Comparison of ENCODE assay signal across 20 mouse cellular contexts in the genomic region with DNA sequence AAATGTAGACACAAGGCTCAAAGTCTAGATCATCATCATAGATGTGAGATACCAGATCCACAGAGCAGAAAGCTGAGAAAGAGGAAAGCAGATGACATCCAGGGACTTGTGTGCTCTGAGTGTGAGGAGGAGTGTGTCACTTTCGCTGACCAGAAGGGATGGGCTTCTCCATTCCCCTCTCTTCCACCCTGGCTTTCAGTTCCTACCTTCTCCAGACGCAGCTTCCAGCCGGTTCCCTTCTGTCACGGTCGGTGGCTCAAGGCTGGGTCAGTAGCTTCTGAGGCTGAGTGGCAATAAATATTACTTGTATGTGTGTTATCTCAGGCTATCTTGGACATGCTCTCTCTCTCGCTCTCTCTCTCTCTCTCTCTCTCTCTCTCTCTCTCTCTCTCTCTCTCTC.
DNase-seq lines count a peak whose midpoint lies in the region; ATAC-seq and TF ChIP-seq lines count a peak whose summit lies in the region.
"Had no signal": no experiment of that assay in that cellular context is flagged by ENCODE, and none has a peak within 500 bp of the region (broad histone marks: within the 10 kb centered on the region; RNA-seq: fewer than 3 reads in every experiment).

No protein-coding gene starts in this region.

- no peak for TF ChIP-seq CTCF in embryonic fibroblast, embryonic 13.5 days (IDR thresholded peaks at IDR 0.05; ENCODE audit: borderline replicate concordance, insufficient read depth, low read length)

- H3K9ac ChIP-seq in kidney, embryonic 16.5 days (replicated peaks; ENCODE audit: low read length) = no peak overlapping the region
- H3K9ac ChIP-seq: embryonic facial prominence, embryonic 12.5 days; forebrain, embryonic 12.5 days; heart, embryonic 13.5 days; hindbrain, embryonic 12.5 days had no signal

- peaks cover 14% of the 10 kb centered on the region; the same call in 1 of the 2 replicates for H3K4me1 ChIP-seq in kidney, embryonic 16.5 days (ENCODE audit: insufficient read depth, low read length)
- H3K4me1 ChIP-seq in embryonic fibroblast, embryonic 13.5 days (ENCODE audit: control insufficient read depth, insufficient read depth, low read length) = peaks cover 18% of the 10 kb centered on the region
- H3K4me1 ChIP-seq: forebrain, embryonic 12.5 days had no signal

- peak; percentile 64; the same call in 1 of the 2 replicates for ATAC-seq in kidney, embryonic 16.5 days (ENCODE audit: low FRiP score, low TSS enrichment)
- ATAC-seq: activated CD4-positive, CD25-positive, alpha-beta regulatory T cell, adult 4 months; forebrain, embryonic 16.5 days; hindbrain, embryonic 16.5 days; Patski had no signal

- no peak overlapping the region for H3K4me3 ChIP-seq in kidney, embryonic 16.5 days (ENCODE audit: low read length)
- H3K4me3 ChIP-seq in embryonic fibroblast, embryonic 13.5 days (ENCODE audit: insufficient read depth, low read length) = no peak overlapping the region
- H3K4me3 ChIP-seq: embryonic facial prominence, embryonic 12.5 days; forebrain, embryonic 12.5 days; heart, embryonic 13.5 days; hindbrain, embryonic 12.5 days had no signal

- intact Hi-C loops in heart, postnatal 14 days (cut with DNase I) = no loop called here

- no peak overlapping the region for H3K27ac ChIP-seq in kidney, embryonic 16.5 days (ENCODE audit: low read length)
- H3K27ac ChIP-seq in embryonic fibroblast, embryonic 13.5 days (ENCODE audit: insufficient read depth, low read length) = peak overlapping the region; percentile 29; the same call in 1 of the 2 replicates
- H3K27ac ChIP-seq: embryonic facial prominence, embryonic 12.5 days; forebrain, embryonic 12.5 days; heart, embryonic 13.5 days; hindbrain, embryonic 12.5 days had no signal

- DNase-seq in adrenal gland, postnatal 14 days = peak; percentile 35
- DNase-seq in adrenal gland, postnatal 4 days (ENCODE audit: low spot score in 2 of 2) = no peak
- DNase-seq in kidney, adult 8-10 months = no peak
- DNase-seq in heart, postnatal 14 days = no peak
- no peak for DNase-seq in spleen, postnatal 4 days (ENCODE audit: low spot score in 2 of 2)
- DNase-seq: cerebellum, adult 11-12 months; cerebellum, adult 9-10 months; cerebellum, postnatal 25 days; gastrocnemius, postnatal 14 days; heart, postnatal 4 days had no signal

- H3K9me3 ChIP-seq in kidney, embryonic 16.5 days (ENCODE audit: low read length) = no peaks in the 10 kb centered on the region
- H3K9me3 ChIP-seq: embryonic facial prominence, embryonic 12.5 days; forebrain, embryonic 12.5 days; heart, embryonic 13.5 days; hindbrain, embryonic 12.5 days had no signal

- no peak overlapping the region for H3K4me2 ChIP-seq in kidney, embryonic 16.5 days (replicated peaks; ENCODE audit: low read depth, low read length)
- H3K4me2 ChIP-seq: embryonic facial prominence, embryonic 12.5 days; forebrain, embryonic 12.5 days; heart, embryonic 13.5 days; hindbrain, embryonic 12.5 days had no signal

- H3K36me3 ChIP-seq in kidney, embryonic 16.5 days (ENCODE audit: insufficient read depth, low read length) = no peaks in the 10 kb centered on the region
- H3K36me3 ChIP-seq: embryonic facial prominence, embryonic 12.5 days; forebrain, embryonic 12.5 days; heart, embryonic 13.5 days; hindbrain, embryonic 12.5 days had no signal

- no peaks in the 10 kb centered on the region for H3K27me3 ChIP-seq in kidney, embryonic 16.5 days (ENCODE audit: insufficient read depth, low read length)
- H3K27me3 ChIP-seq: embryonic facial prominence, embryonic 12.5 days; heart, embryonic 13.5 days; hindbrain, embryonic 12.5 days; Patski had no signal

- no peak for TF ChIP-seq POLR2A in embryonic fibroblast, embryonic 13.5 days (IDR thresholded peaks at IDR 0.05; ENCODE audit: low read depth, low read length)

- 21% methylated on average over 6 of the region's 6 CpGs for WGBS in kidney, embryonic 16.5 days
